ENCODE assay signal across 13 mouse cellular contexts in the genomic region with DNA sequence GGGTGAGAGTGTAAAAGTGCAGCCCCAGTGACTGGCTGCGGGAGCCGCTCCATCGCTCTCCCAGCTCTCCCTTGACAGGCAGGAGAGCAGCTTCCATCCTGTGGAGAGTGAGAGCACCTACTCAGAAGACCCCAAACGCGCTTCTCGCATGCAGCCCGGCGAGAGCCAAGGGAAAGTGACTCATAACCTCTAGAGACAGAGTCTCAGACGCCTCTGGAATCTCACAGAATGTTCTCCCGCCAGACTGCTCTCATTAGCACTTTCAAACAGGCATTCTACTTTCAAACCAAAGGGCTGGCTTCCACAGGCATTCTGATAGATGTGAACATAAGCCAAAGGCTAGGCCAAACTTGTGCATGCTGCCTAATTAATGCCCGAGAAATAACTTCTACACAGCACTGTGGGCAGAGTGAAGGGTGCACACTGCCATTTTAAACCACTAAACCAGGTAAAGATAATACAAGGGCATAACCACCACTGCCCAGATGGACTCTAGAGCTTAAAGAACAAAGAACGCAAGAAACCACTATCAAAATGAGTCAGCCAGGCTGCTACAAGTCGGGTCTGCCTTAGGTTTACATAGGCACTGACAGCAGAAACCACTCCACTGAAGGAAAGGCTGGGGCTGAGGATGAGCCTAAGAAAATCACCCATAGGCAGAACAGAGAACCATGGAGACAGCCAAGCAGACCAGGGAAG. TPM values are rescaled to one million over a fixed set of nuclear protein-coding genes. Genes with fewer than 3 reads are reported as not detected.
DNase-seq lines count a peak whose midpoint lies in the region; ATAC-seq and TF ChIP-seq lines count a peak whose summit lies in the region.
"Had no signal": no experiment of that assay in that cellular context is flagged by ENCODE, and none has a peak within 500 bp of the region (broad histone marks: within the 10 kb centered on the region; RNA-seq: fewer than 3 reads in every experiment).

No protein-coding gene starts in this region.

- H3K79me3 ChIP-seq in C2C12 (ENCODE audit: low read depth), result peaks cover 96% of the 10 kb centered on the region

- no peak for ATAC-seq in intestine, embryonic 16.5 days
- ATAC-seq in midbrain, embryonic 15.5 days (replicated peaks), result no peak
- ATAC-seq: hindbrain, postnatal 0 days had no signal

- TF ChIP-seq CTCF in layer of hippocampus, adult 2 months (conservative IDR thresholded peaks at IDR 0.05), result no peak
- no peak for TF ChIP-seq CTCF in C2C12 (IDR thresholded peaks at IDR 0.05; ENCODE audit: control insufficient read depth, insufficient read depth, insufficient read length)

- H3K9me3 ChIP-seq in intestine, embryonic 16.5 days (ENCODE audit: control insufficient read depth, low read length), result no peaks in the 10 kb centered on the region
- no peaks in the 10 kb centered on the region for H3K9me3 ChIP-seq in midbrain, embryonic 15.5 days

- no peak overlapping the region for H3K4me2 ChIP-seq in intestine, embryonic 16.5 days (ENCODE audit: low read depth, low read length)
- no peak overlapping the region for H3K4me2 ChIP-seq in midbrain, embryonic 15.5 days

- H3K4me3 ChIP-seq in layer of hippocampus, adult 2 months, result no peak overlapping the region
- H3K4me3 ChIP-seq in C2C12 (ENCODE audit: insufficient read depth, poor library complexity, severe bottlenecking), result no peak overlapping the region
- no peak overlapping the region for H3K4me3 ChIP-seq in intestine, embryonic 16.5 days (ENCODE audit: low read length)
- no peak overlapping the region for H3K4me3 ChIP-seq in midbrain, embryonic 15.5 days

- H3K36me3 ChIP-seq in C2C12 (ENCODE audit: control insufficient read depth, insufficient read depth), result peaks cover 98% of the 10 kb centered on the region
- peaks cover 32% of the 10 kb centered on the region for H3K36me3 ChIP-seq in intestine, embryonic 16.5 days (ENCODE audit: control insufficient read depth, insufficient read depth, low read length)
- no peaks in the 10 kb centered on the region for H3K36me3 ChIP-seq in midbrain, embryonic 15.5 days (replicated peaks)

- peaks cover 100% of the 10 kb centered on the region for H3K79me2 ChIP-seq in C2C12 (ENCODE audit: control insufficient read depth, insufficient read depth)

- no peaks in the 10 kb centered on the region for H3K27me3 ChIP-seq in C2C12 (ENCODE audit: control insufficient read depth, insufficient read depth, insufficient read length)
- no peaks in the 10 kb centered on the region for H3K27me3 ChIP-seq in intestine, embryonic 16.5 days (replicated peaks; ENCODE audit: control insufficient read depth, insufficient read depth, low read length)
- no peaks in the 10 kb centered on the region for H3K27me3 ChIP-seq in midbrain, embryonic 15.5 days (replicated peaks)

- peak overlapping the region; percentile 89 for H3K27ac ChIP-seq in layer of hippocampus, adult 2 months
- H3K27ac ChIP-seq in intestine, embryonic 16.5 days (ENCODE audit: low read length), result peak overlapping the region; percentile 21; the same call in 1 of the 2 replicates
- H3K27ac ChIP-seq in midbrain, embryonic 15.5 days, result no peak overlapping the region
- H3K27ac ChIP-seq: hindbrain, postnatal 0 days had no signal

- 83% methylated on average over 13 of the region's 13 CpGs for WGBS in intestine, embryonic 16.5 days
- WGBS in midbrain, embryonic 15.5 days, result 85% methylated on average over 13 of the region's 13 CpGs

- H3ac ChIP-seq in C2C12 (ENCODE audit: control insufficient read depth, insufficient read length, low read depth), result peak overlapping the region; percentile 15

- H3K4me1 ChIP-seq in intestine, embryonic 16.5 days (ENCODE audit: control insufficient read depth, insufficient read depth, low read length), result peaks cover 42% of the 10 kb centered on the region
- peaks cover 15% of the 10 kb centered on the region for H3K4me1 ChIP-seq in midbrain, embryonic 15.5 days

- DNase-seq in layer of hippocampus, adult 2 months (ENCODE audit: low spot score in 2 of 2), result no peak
- no peak for DNase-seq in layer of hippocampus, adult 9-11 months
- DNase-seq in NIH3T3 (ENCODE audit: low read depth), result peak; percentile 73
- DNase-seq in kidney, adult 8-10 months, result no peak
- no peak for DNase-seq in kidney, postnatal 14 days
- DNase-seq: gastrocnemius, postnatal 25 days; lung, postnatal 14 days had no signal

- no peak overlapping the region for H3K9ac ChIP-seq in intestine, embryonic 16.5 days (ENCODE audit: low read depth, low read length)
- H3K9ac ChIP-seq in midbrain, embryonic 15.5 days, result no peak overlapping the region

TF ChIP-seq in C2C12, 6 proteins besides CTCF, POLR2A, EP300 and RAD21:
- peak; percentile 66 for TF ChIP-seq MAX (IDR thresholded peaks at IDR 0.05)
- TF ChIP-seq USF1 (IDR thresholded peaks at IDR 0.05; ENCODE audit: low read depth), result no peak
- TF ChIP-seq MYOG (IDR thresholded peaks at IDR 0.05; ENCODE audit: control insufficient read depth, extremely low read depth, insufficient read length), result no peak

RNA-seq across cellular contexts. Expression of gene Myh9, which starts 35.3 kb away (rescaled TPM):
- total RNA-seq in layer of hippocampus, adult 2 months (2021), result 10 to 100 TPM; 88.3 to 96.3 TPM
- polyA plus RNA-seq in C2C12 (2012; fragmentation: generic; extraction: Trizol), result 580 TPM
- 39.1 and 43.8 TPM in 2 replicates for polyA plus RNA-seq in intestine, embryonic 16.5 days (2015; fragmentation: Nextera tagmentation; extraction: Ambion mirVana)
- polyA plus RNA-seq in midbrain, embryonic 15.5 days (2015; fragmentation: Nextera tagmentation; extraction: Ambion mirVana), result 11.9 and 14.2 TPM in 2 replicates

RNA-seq across cellular contexts. Expression of gene Apol8, which starts 49.9 kb away (rescaled TPM):
- total RNA-seq in layer of hippocampus, adult 2 months (2021), result 1 to 10 TPM; 5.7 to 7.4 TPM
- 0.46 TPM for polyA plus RNA-seq in C2C12 (2012; fragmentation: generic; extraction: Trizol)
- 0.21 and 0.34 TPM in 2 replicates for polyA plus RNA-seq in intestine, embryonic 16.5 days (2015; fragmentation: Nextera tagmentation; extraction: Ambion mirVana)
- polyA plus RNA-seq in midbrain, embryonic 15.5 days (2015; fragmentation: Nextera tagmentation; extraction: Ambion mirVana), result 0.18 and 0.23 TPM in 2 replicates
- total RNA-seq: midbrain, postnatal 0 days had no signal
- polyA plus RNA-seq: large intestine, adult 2 months had no signal

Comparison
In these comparisons a context has a peak if more than half of its experiments do, and no peak if none do; other contexts are left out.
1. RNA of gene Myh9, which starts 35.3 kb away (polyA plus RNA-seq): 580 TPM in C2C12 (single experiment); 39.1 to 43.8 TPM in intestine, embryonic 16.5 days and 11.9 to 14.2 TPM in midbrain, embryonic 15.5 days; every median in the first group is over 10 times any median in the second.